Mouse (Mus musculus): ENCODE data around the gene Shc4.

The Shc4 gene

GRCm38 (mm10) chr2:125724086-125724430 lies at the start of gene Shc4:
TSS of gene Shc4 (minus strand) at chr2:125724148.
- DNase-seq (ENCODE audit: low spot score), result no peak

GRCm38 (mm10) chr2:125765029-125765428 lies 41.1 kb upstream of the Shc4 start:
- no peak for DNase-seq (ENCODE audit: low spot score)

- DNase-seq (ENCODE audit: low spot score), result no peak
Observed at GRCm38 (mm10) chr2:125764531-125764930, 40.6 kb upstream of the Shc4 start.

- DNase-seq (ENCODE audit: low spot score), result no peak
Observed at GRCm38 (mm10) chr2:125749330-125749729, 25.4 kb upstream of the Shc4 start.

- no peak for DNase-seq (ENCODE audit: low spot score)
Observed at GRCm38 (mm10) chr2:125739338-125739737, 15.4 kb upstream of the Shc4 start.

- no peak for DNase-seq (ENCODE audit: low spot score)
Observed at GRCm38 (mm10) chr2:125738718-125739117, 14.8 kb upstream of the Shc4 start.

GRCm38 (mm10) chr2:125736025-125736343 lies 12.0 kb upstream of the Shc4 start:
- DNase-seq (ENCODE audit: low spot score), result no peak

GRCm38 (mm10) chr2:125735333-125736024 lies 11.5 kb upstream of the Shc4 start:
- no peak for DNase-seq (ENCODE audit: low spot score)

GRCm38 (mm10) chr2:125734741-125735140 lies 10.8 kb upstream of the Shc4 start:
- no peak for DNase-seq (ENCODE audit: low spot score)

GRCm38 (mm10) chr2:125731763-125732560 lies 8.0 kb upstream of the Shc4 start:
- DNase-seq (ENCODE audit: low spot score), result peak; percentile 89

GRCm38 (mm10) chr2:125724546-125725114 lies 682 bp upstream of the Shc4 start:
- no peak for DNase-seq (ENCODE audit: low spot score)

GRCm38 (mm10) chr2:125723408-125724085 lies 401 bp downstream of the Shc4 start:
- no peak for DNase-seq (ENCODE audit: low spot score)

GRCm38 (mm10) chr2:125723086-125723407 lies 901 bp downstream of the Shc4 start:
- DNase-seq (ENCODE audit: low spot score), result no peak

GRCm38 (mm10) chr2:125716599-125716998 lies 7.3 kb downstream of the Shc4 start:
- DNase-seq (ENCODE audit: low spot score), result no peak

- DNase-seq (ENCODE audit: low spot score), result no peak
Observed at GRCm38 (mm10) chr2:125706510-125706921, 17.4 kb downstream of the Shc4 start.

GRCm38 (mm10) chr2:125704907-125705631 lies 18.9 kb downstream of the Shc4 start:
- DNase-seq (ENCODE audit: low spot score), result no peak

- DNase-seq (ENCODE audit: low spot score), result no peak
Observed at GRCm38 (mm10) chr2:125702851-125703250, 21.1 kb downstream of the Shc4 start.

GRCm38 (mm10) chr2:125701606-125702005 lies 22.3 kb downstream of the Shc4 start:
- no peak for DNase-seq (ENCODE audit: low spot score)

- no peak for DNase-seq (ENCODE audit: low spot score)
Observed at GRCm38 (mm10) chr2:125696219-125696618, 27.7 kb downstream of the Shc4 start.

GRCm38 (mm10) chr2:125694798-125695197 lies 29.1 kb downstream of the Shc4 start:
- no peak for DNase-seq (ENCODE audit: low spot score)

- no peak for DNase-seq (ENCODE audit: low spot score)
Observed at GRCm38 (mm10) chr2:125692010-125692409, 31.9 kb downstream of the Shc4 start.

- no peak for DNase-seq (ENCODE audit: low spot score)
Observed at GRCm38 (mm10) chr2:125685441-125686150, 38.4 kb downstream of the Shc4 start.
